Mouse (Mus musculus) urinary bladder, postnatal 10 days (tissue): Measurements from ENCODE around the gene Cdkal1.

Experiments used
- DNase-seq: peaks from one replicate; pipeline ENCODE4 v3.0.0; 2022; ENCODE audit warnings: low spot score

Gene Cdkal1

DNA sequence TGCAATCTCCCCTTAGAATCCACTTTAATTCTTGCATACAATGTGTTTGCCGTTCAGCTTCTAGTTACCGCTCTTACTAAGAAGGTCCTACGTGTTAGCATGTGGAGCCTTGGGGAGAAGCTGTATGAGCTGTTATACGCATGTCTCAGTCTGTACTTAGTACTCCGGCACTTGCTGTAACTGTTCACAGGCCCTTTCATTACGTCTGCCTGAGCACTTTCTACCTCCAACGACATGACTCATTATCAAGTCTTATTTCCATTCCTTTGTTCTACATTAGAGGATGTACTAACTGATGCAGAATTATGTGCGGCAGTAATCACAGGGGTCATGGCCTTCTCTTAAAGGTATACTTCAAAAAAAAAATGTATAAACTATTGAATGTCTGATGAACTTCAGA lies 89.1 kb downstream of the Cdkal1 start:
- DNase-seq, result no peak

DNA sequence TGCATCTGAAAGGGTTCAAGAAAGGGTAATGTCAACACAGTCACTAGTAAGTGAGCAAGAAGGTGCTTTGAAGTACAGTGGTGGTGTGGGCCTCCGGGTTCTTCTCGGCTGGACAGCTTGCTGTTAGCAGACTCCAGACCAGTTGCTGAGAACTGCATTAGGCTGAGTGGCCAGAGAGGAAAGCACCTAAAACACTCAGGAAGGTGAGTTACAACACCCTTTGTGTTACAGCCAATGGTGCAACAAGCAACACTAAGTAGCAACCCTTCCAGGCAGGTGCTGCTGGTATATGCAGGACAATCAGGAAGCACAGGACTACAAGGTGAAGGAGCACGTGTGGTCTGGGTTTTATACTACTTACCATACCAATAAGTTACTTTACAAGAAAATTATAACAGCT lies 90.2 kb downstream of the Cdkal1 start:
- DNase-seq, result no peak

DNA sequence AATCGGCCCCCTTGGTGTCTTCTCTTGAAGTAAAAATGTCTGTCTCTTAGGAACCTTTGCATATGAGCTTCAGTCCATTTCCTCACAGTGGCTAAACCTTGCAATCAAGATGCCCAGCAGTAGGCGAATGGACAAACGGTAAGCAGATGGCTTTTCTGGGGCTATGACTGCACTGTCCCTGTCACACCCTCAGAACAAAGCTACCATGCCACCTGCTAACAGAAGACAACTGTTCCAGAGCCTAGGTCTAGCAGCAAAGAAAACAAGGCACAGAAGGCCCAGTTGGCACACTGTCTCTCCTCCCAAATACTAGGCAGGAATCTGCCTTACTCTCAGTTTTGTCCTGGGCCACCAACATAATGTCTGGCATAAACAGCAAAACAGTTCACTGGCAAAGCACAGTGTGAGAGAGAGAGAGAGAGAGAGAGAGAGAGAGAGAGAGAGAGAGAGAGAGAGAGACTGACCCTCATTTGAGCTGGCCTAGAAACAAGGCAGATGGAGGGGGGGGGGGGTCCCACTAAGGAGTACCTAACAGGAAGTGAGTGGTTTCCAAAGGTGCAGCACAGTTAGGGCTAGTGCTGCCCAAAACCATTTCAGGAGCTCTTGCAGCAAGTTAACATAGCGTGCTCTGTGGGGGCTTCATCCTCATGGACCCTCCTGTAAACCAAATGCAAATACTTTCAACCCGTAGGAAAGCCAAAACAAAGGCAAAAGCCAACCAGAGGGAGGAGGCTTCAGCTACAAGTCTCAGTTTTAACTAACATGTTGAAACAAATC lies 95.6 kb downstream of the Cdkal1 start:
- DNase-seq, result no peak

DNA sequence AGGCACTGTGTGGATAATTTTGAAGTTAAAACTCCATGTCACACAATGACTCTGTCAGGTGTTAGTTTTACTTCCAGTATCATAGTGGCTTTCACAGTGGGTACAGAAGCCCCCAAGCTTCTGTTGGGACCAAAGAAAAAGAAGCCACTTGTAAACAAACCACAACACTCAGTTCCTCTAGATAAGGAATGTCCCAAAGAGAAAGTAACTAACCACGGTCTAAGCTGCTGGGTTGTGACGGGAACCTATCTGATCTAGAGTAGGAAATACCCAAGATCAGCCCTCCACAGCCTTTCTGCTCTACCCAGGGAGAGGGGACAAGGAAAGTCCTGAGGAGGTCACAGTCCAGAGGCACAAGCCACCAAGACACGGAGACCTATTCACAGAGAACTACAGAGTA lies 99.4 kb downstream of the Cdkal1 start:
- no peak for DNase-seq

DNA sequence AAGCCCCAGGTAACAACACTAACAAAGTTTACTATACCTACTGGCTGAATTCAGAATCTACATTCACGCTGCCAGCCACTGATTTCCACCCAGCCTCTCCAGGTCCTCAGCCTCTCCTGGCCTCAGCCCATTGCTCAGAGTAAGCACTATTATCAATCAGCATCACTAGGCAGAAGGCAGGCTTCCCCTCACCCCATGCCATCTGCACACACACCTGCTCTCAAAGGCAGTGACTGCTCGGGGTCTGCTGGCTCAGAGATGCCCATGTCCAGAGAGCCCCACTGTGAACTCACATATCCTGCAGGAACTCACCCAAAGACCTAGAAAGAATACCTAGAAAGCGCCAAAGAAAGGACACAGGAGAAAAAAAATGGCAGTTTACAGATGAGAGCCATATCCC lies 102.2 kb downstream of the Cdkal1 start:
- no peak for DNase-seq

DNA sequence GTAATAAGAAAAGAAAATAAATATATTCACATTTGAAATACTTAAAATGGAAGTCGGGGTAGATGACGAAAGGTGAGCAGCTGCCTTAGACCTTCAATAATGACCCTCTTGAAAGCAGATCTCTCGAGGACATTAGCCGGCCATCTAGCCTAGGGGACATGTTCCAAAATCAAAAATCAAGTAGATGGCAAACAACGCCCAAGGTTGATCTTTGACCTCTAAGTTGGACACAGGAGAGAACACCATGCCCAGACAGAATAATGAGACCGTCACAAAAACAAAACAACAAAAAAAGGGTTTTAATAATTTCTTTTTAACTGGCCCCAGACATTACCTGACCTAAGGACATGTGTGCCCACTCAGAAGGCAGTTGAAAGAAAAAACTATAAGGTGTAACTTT lies 103.4 kb downstream of the Cdkal1 start:
- no peak for DNase-seq

DNA sequence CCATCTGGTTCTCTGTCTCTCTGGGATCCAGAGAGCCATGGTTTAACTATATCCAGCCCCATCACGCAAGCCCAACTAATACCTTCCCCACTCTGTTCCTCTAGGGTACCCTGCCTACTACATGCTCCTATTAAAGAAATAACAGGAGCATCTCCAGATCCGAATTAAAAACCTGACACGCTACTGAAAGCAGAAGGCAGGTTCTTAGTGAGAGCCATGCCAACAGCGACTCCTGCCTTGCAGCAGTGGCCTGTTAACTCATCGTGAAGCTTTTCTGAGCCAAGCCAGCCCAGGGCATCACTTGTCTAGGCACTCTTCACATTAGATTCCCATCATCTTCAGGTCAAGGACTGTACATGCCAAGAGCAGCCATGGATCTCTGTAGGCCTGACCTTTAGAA lies 104.3 kb downstream of the Cdkal1 start:
- DNase-seq, result no peak

DNA sequence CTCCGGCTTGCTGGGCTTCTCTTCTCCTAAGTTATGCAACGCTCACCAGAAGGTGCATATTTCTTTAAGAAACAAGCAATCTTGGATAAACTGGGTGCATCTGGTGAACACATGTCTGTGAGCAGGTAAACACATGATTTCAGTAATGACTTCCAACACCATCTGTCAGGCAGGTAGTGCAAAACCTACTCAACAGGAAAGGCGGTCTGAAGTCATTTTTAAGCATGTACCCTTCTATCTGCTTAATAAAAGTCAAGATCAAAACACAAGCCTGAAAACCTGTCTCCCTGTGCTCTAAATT lies 108.2 kb downstream of the Cdkal1 start:
- DNase-seq, result no peak

DNA sequence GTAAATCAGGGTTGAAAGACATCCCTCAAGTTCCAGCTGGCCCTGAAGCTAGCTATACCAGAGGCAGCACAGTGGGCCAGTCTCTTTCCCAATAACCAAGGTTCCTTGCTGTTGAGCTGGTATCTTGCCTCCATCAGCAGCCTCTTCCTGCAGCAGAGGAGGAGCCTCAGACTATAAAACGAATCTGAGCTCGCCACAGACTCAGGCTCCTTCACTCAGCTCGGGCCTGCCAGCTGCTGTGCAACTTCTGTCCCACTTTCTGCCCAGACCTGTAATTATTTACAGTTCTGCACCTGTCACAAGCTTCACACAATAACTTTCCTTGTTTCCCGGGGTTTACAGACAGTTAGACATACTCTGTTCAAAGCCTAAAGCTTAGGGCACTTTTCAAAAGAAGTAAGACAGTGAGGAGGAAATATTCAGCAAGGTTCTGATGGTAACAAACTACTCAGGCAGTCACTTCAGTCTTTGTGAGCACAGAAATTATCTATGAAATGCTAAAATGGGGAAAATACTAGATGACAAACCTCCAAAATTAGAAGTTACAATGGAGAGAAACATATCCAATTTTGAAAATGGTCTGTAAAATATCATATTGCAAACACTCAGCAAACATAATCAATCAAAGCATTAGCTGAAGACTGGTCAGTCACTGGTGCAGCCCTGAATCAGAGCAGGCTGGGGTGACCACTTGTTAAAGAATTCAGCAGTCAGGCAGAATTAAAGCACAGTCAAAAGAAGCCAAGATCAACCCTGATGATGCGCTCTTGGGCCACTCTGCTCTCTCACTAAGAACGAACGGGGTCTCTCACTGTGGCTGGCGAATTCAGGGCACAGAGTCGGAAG lies 108.8 kb downstream of the Cdkal1 start:
- DNase-seq, result no peak

DNA sequence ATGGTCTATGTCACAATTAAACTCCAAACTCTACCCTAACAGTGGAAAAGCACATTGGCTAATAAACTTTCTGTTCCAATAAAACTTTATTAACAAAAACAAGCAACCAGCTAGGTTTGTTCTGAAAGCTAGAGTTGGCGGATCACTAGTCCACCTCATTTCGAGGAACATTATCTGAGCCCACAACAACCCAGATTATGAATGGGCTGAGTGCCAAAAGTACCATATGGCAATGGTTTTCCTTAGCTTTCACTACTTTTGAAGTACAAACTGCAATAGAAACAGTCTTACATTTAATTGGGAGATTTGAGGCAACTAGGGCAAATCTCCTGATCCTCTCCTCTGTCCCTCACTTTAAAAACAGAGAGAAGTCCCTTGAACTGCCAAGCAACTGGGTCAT lies 110.4 kb downstream of the Cdkal1 start:
- DNase-seq, result no peak

DNA sequence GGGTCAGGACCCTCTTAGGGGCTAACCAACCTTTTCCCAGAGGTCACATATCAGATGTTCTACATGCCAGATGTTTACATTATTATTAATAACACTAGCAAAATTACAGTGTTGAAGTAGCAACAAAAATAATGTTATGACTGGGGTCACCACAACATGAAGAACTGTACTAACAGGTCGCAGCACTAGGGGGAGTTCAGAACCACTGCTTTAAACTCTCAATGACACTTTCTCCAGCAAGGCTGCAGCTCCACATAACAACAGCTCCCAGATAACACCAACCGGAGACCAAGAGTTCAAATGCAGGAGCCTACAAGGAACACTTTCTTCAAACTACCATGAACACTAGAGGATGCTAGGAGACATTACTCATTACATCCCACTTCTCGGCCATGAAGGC lies 111.3 kb downstream of the Cdkal1 start:
- no peak for DNase-seq

DNA sequence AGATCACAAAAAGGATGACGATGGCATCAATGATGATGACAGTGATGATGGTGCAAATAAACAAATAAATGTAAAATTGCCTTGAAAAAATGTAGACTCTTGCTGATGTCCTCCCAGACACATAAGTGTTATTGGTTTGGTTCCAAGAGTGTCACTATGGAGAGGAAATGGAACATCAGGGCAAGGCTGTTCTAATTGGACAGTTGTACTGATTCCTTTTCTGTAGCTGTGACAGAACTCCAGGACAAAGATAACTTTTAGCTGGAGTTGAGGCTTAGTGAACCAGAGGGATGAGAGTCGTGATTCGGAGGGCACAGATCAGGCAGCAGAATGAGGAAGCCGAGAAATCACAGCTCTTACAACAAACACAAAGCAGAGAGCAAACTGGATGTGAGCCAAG lies 111.7 kb downstream of the Cdkal1 start:
- no peak for DNase-seq

DNA sequence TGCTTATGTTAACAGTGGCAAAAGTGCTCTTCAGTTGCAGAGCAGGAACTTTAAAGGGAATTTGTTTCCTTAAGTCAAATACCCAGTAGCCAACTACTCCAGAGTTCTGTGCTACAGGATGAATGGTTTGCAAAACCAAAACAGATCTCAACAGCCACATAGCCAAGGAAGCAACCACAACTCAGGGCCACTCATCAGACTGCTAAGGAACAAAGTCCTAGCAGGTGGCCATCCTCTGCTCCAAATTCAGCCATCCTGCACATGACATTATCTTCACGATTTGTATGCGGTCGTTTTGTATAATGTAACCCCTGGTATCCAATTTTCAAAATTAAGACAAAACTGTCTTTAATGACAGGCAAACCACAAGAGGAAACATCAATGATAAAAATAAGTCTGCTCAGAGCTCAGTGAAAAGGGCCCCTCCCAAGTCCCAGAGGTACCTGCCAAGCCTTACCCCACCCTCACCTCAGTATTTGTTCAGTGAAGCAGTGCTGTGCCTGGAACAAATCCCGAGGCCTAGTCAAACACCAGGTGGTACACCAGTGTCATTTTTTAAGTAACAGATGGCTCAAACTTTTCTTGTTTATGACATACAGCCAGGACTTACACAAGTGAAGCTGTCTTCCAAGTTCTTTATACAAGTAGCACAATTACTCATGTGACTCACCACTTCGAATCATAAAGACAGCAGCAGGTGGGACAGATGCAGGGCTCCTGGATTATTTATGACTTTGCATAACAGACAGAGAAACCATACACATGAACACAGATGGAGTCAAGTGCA lies 117.6 kb downstream of the Cdkal1 start:
- DNase-seq, result no peak

DNA sequence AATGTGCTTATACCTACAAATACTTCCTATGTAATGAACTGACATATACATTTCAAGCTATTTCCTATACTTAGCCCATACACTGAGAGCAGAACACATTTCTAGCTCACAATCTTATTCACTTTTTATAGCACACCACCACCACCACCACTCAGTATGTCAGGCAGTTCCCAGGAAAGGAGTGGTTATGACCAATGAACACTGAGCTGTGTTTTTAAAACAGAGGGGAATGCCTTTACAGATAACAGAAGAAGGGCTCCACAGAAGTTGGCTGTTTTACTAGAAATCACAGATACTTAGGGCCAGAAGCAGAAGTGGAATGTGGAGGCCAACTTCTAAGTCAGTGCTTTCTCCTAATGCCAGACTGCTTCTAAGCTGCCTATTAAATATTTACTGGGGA lies 121.0 kb downstream of the Cdkal1 start:
- no peak for DNase-seq

DNA sequence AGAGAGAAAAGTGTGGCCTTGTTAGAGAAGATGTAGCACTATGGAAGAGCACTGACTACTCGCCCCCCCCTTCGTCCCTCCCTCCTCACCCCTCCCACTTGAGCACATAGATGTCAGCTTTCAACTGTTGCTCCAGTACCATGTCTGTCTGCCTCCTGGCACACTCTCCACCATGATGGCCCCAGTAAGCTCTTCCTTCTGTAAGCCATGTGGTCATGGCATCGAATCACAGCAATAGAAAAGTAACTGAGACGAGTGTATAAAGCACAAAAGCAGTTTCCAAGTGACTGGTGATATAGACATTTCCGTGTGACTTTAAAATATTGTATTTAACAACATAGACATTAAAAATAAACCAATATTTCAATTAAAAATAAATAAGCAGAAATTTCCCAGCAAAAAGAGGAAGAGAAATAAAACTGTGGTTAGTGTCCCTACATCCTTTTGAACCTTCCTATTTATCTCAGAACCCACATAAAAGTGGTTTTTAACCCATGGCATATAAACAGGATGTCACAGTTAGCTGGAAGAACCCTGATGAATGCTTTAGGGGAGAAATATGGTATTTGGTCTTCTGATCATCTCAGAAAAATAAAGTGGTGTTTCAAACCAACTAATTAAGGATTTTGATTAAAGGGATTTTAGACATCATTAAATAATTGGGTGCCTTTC lies 129.2 kb downstream of the Cdkal1 start:
- no peak for DNase-seq

DNA sequence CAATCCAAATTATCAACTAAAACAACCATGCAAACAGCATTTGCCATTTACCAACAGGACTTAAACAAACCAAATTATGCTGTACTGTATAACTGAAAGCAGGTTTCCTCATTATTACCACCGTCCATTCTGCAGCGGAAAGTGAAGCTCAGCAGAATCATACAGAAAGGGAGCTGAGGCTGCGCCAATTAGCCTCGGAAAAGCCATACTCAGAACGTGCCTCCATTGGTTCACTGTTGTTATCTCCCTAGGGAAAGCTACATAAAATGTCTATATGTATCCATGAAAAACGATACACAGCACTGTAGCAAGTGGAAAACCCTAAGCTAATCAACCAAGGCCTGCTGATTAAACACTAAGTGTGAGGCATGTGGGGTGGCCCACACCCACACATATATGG lies 130.6 kb downstream of the Cdkal1 start:
- DNase-seq, result no peak

DNA sequence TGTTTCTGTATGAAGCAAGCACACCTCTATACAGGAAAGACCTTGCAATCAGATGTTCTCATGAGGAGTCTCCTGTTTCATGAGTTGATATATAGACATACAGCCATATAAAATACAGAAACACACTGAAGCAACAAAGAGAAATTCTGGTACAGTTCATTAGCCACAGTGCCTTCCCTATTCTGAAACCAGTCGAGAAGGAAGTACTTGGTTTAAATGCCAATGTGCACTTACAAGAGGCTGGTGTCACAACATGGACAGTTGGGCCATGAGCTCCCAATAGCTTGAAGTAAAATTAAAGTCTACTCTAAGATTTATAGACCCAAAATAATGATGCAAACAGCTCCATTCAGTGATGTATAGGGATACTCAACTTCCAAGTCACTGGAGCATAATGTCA lies 132.3 kb downstream of the Cdkal1 start:
- no peak for DNase-seq

DNA sequence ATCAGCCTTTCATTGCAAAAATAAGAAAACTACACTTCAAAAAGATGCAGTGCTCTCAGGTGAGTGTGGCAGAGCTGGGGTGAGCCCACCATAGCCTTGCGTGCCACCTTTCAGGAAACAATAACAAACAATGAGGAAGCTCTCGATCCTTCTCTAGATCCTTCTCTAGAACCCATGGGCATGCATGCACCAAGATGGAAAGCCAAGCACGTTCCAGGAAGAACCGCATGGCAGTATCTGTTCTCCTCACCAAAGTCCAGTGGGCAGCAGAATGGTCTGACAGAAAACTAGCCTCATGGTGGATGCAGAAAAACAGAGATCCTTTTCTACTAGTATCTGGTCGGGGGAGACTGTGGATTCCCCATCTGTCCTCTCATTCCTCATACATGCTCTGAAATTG lies 134.3 kb downstream of the Cdkal1 start:
- DNase-seq, result no peak

DNA sequence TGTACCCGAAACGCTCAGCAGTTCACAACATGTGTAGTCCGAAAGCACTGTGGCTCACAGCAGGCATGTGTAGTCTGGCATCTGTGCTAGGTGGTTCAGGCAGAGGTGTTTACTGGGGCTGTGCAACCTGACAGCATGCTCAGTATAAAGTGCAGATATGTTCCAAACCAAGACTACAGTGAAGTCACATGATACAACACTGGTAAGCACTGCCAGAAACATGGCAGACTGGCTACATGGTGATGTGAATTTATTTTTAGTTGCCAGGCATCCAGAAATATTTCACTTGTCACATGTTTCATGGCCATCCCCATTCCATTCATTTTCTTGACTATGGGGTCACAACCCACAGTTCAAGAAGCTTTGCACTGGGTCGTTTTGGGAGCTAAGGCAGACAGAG lies 138.9 kb downstream of the Cdkal1 start:
- DNase-seq, result no peak

DNA sequence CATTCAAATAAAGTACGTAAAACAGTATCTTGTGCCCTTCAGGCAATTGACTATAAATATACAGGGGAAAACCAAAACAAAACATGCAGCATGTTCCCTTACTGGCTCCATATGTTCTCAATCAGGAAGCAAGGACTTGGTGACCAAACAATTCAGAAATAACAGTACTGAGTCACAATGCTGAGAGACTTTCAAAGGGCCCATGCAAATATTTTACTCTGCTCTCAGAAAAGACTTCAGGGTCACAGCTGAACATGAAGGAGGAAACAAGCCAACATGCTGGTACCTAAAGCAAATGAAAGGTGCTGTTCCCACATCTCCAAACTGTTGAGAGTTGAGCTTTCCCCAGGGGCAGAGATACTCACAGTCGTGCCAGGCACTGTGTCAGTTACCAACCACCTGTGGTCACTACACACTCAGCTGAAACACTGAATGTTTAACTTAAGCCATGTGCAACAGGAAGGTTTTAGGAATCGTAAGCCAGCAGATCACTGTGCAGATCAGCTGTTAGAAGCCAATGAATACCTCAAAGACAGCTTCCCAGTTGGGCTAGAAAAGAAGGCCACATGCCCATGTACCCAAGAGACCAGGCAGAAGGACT lies 140.1 kb downstream of the Cdkal1 start:
- DNase-seq, result no peak

DNA sequence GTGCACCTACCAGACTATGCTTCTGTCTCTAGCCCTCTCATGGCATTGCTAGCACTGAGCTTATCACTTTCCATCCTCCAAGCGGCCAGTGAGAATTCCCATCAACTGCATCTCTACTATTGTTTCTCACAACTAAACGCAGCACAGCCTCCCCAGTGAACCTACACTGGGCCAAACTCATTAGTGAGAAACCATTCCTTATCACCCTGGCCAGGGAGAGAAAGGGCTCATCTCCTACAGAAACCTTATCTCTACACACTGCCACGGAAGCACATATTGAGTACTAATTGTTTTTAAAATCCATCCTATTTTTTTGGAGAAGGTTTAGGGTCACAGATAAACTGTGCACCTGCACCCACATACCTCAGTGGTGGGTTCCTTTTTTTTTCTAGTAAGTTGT lies 147.9 kb downstream of the Cdkal1 start:
- no peak for DNase-seq

DNA sequence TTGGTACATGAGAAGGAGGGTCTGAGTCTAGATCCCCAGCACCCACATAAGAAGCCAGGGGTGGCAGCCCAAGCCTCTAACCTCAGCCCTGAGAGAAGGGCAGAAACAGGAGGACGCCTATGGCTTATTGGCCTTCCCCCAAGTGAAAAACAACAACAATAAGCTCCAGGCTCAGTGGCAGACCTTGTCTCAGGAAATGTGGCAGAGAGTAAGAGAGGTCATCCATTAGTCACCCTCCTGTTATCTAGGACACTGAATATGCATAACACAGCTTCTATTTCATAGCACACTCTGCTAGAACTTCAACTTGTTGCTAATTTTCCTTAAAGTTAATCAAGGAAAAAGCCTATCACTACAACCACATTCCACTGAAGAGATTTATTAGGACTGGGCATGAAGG lies 154.1 kb downstream of the Cdkal1 start:
- no peak for DNase-seq
